Mouse (Mus musculus) lung, postnatal 0 days (tissue): ENCODE measurements around the gene Eif2ak3.

Experiments
- CTCF ChIP-seq: IDR thresholded peaks from 2 replicates; pipeline ENCODE4 v1.5.1; 2016; ENCODE audit warnings: antibody characterized with exemption, mild to moderate bottlenecking
- EP300 ChIP-seq: IDR thresholded peaks from 2 replicates; pipeline ENCODE4 v1.6.1; 2016; ENCODE audit warnings: antibody characterized with exemption, mild to moderate bottlenecking, control low read depth

GRCm38 (mm10) chr6:70814629-70814950 is 29.7 kb upstream of the Eif2ak3 start:
- TF ChIP-seq CTCF, result no peak
- no peak for TF ChIP-seq EP300
